Mouse (Mus musculus) midbrain, embryonic 15.5 days (tissue): ENCODE measurements at regions not wholly inside any gene's neighbourhood (a gene's known extent, or its start where the extent isn't known, plus 50 kb on each side); places are given as distances from the start of the nearest gene placed in this dataset.

Experiments
- ATAC-seq: fragments of 200-750 bp; cut with Nextera tagmentation; replicated peaks from 2 replicates; pipeline ENCODE4 v1.8.0; 2017; ENCODE audit warnings: moderate TSS enrichment
- H3K27ac ChIP-seq: fragments of 300-500 bp; sonication (generic); 2 replicates; pipeline ENCODE4 v1.5.1; 2015; ENCODE audit warnings: mild to moderate bottlenecking, inconsistent platforms
- H3K27me3 ChIP-seq: fragments of 300-500 bp; sonication (generic); replicated peaks from 2 replicates; pipeline ENCODE4 v1.6.1; 2015; ENCODE audit warnings: inconsistent platforms
- H3K36me3 ChIP-seq: fragments of 300-500 bp; sonication (generic); replicated peaks from 2 replicates; pipeline ENCODE4 v1.6.1; 2015; ENCODE audit warnings: inconsistent platforms
- H3K4me1 ChIP-seq: fragments of 300-500 bp; sonication (generic); 2 replicates; pipeline ENCODE4 v1.6.1; 2015; ENCODE audit warnings: inconsistent platforms
- H3K4me2 ChIP-seq: fragments of 300-500 bp; sonication (generic); 2 replicates; pipeline ENCODE4 v1.6.1; 2015; ENCODE audit warnings: inconsistent platforms, mild to moderate bottlenecking, moderate library complexity
- H3K4me3 ChIP-seq: fragments of 300-500 bp; sonication (generic); 2 replicates; pipeline ENCODE4 v1.5.1; 2015; ENCODE audit warnings: mild to moderate bottlenecking, inconsistent platforms
- H3K9ac ChIP-seq: fragments of 300-500 bp; sonication (generic); 2 replicates; pipeline ENCODE4 v1.6.1; 2015; ENCODE audit warnings: mild to moderate bottlenecking, inconsistent platforms
- H3K9me3 ChIP-seq: fragments of 300-500 bp; sonication (generic); 2 replicates; pipeline ENCODE4 v1.6.1; 2016; ENCODE audit warnings: inconsistent platforms
- WGBS: fragments of 180-500 bp; shearing (Covaris S2); methylation state at CpG from one replicate; pipeline ENCODE4 v1.1.7; 2015; ENCODE audit warnings: mixed read lengths; 5-methylcytosine and 5-hydroxymethylcytosine counted together

DNA sequence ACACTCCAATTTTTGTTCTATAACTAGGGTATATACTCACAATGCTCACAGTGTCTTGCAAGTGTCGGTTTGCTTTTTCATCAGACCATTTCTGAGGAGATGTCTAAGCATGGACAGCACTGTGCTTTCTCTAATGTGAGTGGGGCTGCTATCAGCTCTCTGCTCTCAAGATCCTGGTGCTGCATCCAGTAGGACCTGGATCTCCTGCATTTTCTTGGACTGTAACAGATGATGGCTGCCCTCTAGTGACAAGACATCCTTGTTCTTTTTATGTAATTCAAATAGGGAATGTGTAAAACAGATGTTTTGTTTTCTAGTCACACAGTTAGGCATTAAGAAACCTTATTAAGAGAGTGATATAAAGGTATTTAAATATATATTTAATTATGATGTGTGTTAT is 1002.5 kb upstream of the Adgrl4 start:
- no peak; the same call in 1 of the 2 replicates for ATAC-seq
- H3K9me3 ChIP-seq, result no peaks in the 10 kb centered on the region
- no peak overlapping the region for H3K4me2 ChIP-seq
- no peaks in the 10 kb centered on the region for H3K36me3 ChIP-seq
- H3K9ac ChIP-seq, result no peak overlapping the region
- 79% methylated on average over 1 of the region's 1 CpGs for WGBS
- no peak overlapping the region for H3K4me3 ChIP-seq
- no peaks in the 10 kb centered on the region for H3K27me3 ChIP-seq
- H3K27ac ChIP-seq, result no peak overlapping the region
- H3K4me1 ChIP-seq, result no peaks in the 10 kb centered on the region

DNA sequence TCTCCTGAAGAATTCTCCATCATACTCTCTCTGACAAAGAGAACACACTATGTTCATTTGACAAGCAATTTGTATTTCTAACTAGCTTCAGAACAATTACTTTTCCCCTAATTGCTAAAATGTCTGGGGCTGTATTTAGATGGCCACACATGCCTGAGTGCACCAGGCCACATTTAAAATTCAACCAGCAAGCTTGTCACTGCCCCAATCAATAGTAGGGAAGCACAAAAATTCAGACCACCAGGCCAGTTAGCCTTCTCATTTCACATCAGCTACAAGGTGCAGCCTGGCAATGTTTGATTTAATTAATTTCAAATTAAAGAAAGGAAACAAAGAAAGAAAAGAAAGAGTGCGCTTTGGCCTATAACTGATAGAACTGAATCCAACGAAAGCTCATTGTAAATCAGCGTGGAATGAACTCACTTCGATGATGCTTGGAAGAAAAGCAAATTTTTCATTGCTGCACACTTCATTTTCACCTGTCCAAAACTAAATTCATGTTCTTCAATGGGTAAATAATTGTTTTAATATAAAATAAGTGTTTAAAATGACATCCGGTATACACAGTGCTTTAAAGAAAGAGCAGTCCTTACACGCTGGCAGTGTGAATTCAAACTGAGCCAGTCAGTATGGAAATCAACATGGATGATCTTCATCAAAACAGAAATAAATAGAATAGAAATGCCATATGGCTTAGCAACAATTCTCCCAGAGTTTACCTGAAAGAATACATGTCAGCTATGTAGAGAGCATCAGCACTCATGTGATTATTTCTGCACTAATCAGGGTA is 1001.7 kb upstream of the Adgrl4 start:
- H3K4me1 ChIP-seq, result no peaks in the 10 kb centered on the region
- no peak overlapping the region for H3K4me3 ChIP-seq
- no peaks in the 10 kb centered on the region for H3K27me3 ChIP-seq
- 84% methylated on average over 6 of the region's 6 CpGs for WGBS
- no peak overlapping the region for H3K4me2 ChIP-seq
- no peak overlapping the region for H3K9ac ChIP-seq
- no peak for ATAC-seq
- no peak overlapping the region for H3K27ac ChIP-seq
- H3K36me3 ChIP-seq, result no peaks in the 10 kb centered on the region
- no peaks in the 10 kb centered on the region for H3K9me3 ChIP-seq
